Mouse (Mus musculus) embryo, embryonic 11.5 days (tissue): ENCODE results near the gene Dusp1.

Source experiments
- DNase-seq: peaks from one replicate; pipeline ENCODE4 v3.0.0-alpha.2; 2012; ENCODE audit warnings: low read depth, low spot score

Dusp1 gene

DNA sequence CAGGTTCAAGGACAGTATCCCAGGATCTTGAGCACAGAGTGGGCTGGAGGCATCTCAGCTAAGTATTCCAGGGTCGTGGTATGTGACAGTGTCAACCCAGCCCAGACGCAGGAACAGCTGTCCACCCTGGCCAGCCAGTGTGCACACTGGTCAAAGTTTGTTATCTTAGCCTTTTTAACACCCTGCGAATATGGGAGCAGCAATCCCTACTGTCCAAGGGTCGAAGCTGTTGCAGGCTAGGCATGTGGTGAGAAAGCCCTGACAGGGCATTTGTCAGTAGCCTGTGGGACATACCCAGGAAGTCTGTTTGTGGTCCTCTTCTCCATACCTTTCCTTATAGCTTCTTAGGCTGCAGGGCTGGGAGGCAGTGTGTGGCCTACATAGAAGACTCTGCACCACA, 22.1 kb upstream of the Dusp1 start:
- DNase-seq = no peak

DNA sequence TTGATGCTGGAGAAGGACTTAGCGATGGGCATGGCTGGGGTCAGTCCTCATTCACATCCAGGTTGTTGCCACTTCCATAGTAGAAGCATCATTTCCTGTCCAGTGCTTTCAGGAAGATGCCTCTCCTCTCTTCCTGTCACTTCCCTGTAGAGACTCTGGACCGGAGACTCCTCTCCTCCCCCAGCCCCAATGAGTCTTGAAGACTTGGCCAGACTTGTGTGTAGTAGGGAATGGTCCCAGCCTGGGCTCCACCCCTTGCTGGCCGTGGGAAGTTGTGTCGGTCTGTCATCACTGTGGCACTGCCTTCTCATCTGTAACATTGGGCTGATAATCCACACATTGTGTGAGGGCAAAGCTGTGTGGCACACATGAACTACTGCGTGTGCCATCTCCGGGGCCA, 21.7 kb upstream of the Dusp1 start:
- no peak for DNase-seq

DNA sequence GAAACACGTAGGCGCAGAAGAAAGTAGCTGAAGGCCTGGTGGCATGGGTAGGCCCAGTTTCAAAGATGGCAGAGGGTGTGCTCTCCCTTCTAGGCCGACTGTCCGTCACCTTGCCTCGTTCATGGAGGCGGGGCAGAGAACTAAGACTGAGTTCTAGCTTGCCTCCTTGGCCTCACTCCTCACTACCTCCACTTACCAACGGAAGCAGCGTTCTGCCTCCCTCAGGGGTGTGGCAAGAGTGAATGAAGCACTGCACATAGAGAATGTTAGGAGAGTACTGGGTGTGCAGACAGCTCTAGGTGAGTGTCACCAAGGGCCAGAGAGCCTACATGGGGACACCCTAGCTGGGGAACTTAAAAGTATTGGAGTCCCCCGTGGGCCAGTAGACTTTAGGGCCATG, 21.1 kb upstream of the Dusp1 start:
- DNase-seq = no peak

DNA sequence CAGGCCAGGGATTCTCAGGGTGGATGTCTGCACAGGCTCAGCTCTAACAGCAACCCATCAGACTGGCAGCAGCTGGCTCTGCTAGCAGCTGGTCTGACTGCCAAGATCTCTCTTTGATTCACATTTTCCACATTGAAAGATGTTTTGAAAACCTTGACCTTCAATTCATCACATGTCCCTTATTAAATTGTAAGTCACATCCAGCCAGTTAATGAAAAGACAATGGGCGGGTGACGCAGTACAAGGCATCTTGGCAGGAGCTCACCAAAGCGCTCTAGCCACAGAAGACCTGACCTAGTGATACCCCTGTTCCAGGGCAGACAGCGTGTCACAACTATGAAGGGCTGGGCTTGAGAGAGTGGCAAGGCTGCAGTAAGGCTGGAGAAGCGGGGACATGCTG, 20.4 kb upstream of the Dusp1 start:
- DNase-seq = no peak

DNA sequence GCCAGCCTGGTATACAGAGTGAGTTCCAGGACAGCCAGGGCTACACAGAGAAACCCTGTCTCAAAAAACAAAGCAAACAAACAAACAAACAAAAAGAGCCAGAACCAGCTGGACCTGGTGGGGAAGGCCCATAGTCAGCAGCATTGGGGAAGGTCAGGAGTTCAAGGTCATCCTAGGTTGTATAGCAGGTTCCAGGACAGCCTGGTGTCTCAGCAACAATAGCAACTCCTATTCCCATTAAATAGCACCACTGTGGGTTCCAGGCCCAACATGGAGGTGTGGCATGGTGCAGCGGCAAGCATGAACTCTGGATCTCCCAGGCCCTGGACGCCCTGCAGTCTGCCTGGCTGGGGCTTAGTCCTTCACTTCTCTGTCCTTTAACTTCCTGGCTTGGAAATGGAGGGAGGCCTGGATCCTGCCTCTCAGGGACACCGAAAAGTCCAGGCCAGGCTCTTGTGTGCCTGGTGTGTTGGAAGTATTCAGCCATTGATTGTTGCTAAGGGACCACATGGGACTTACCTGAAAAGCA, 19.0 kb upstream of the Dusp1 start:
- DNase-seq = no peak

DNA sequence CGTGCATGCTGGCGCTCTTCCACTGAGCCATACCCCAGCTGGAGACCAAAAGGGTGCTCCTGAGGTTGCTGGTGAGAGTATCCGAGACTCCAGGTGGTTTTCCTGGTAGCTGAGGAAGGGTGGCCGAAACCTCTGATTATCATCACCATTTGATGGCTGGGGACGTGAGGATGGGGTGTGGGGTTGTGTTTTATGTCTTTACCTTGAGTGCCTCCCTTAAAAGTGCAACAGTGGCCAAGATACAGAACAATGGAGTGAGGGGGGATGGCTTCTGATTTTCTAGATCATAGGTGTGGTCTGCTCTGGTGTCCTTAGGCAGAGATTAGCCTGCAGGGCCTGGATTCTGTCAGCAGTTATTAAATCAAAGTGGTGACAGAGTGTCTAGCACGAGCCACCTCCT, 17.5 kb upstream of the Dusp1 start:
- DNase-seq = no peak

DNA sequence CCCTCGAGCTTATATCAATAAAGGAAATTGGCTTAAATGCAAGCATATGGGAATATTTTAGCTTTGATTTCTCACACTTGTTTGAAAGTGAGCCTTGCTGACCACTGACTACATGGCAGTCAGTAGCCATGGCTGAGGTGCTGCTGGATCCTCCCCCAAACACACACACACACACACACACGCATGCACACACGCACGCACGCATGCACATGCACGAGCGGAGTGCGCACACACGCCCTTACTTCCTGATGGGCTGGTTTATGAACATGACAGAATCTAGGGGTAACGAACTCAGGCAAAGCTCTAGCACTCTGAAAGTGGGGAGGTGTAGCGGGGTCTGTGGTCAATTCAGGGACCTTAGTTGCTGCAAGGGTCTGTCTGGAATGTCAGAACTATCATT, 16.8 kb upstream of the Dusp1 start:
- DNase-seq = no peak

DNA sequence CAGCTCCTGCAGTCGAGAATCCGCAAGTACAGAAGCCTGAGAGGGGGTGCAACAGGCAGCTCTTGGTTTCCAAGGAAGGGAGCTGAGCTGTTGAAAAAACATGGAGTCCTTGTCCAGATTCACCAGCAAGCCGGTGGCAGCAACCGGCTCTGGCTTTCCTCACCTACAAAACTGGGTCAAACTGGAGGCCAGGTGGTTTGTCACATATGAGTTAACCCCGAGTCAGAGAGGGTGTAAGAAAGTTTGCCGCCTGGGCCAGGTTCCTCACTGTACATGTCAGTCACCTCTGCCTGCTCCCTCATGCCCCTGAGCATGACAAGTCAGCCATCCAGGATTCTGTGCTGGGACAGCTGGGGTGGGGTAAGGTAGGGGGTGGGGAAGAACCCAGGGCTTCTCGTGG, 16.2 kb upstream of the Dusp1 start:
- DNase-seq = no peak

DNA sequence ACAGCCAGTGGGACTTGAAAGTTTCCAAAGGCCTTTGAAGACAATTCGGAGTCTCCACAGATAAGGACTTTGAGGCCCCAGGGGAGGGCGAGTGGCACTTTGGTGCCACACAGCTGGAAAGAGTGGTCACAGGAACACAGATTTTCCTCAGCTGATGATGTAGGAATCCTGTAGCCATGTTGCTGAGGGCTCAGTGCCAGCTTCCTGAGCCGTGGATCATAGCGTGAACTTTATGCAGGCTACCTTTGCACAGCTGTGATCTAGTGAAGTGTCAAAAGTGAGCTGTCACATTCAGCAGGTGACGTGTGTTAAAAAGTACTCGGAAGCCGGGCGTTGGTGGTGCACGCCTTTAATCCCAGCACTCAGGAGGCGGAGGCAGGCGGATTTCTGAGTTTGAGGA, 15.4 kb upstream of the Dusp1 start:
- DNase-seq = no peak

DNA sequence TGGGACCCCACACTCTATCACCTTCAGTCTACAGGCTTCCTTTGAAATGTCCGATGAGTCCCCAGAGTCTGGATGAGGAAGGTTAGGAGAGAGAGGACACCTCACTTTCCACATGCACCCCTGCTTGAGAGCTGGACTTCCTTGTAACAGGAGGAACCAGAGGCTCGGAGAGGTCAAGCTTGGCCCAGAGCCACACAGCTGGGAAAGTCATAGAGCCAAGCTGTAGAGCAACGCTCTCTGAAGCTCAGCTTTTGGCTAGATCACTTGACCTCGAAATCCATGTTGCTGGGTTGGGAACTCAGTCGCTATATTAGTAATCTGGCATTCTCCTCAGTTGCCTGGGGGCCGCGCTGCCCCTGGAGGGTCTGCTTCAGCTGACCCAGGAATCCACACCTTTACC, 14.9 kb upstream of the Dusp1 start:
- DNase-seq = no peak

DNA sequence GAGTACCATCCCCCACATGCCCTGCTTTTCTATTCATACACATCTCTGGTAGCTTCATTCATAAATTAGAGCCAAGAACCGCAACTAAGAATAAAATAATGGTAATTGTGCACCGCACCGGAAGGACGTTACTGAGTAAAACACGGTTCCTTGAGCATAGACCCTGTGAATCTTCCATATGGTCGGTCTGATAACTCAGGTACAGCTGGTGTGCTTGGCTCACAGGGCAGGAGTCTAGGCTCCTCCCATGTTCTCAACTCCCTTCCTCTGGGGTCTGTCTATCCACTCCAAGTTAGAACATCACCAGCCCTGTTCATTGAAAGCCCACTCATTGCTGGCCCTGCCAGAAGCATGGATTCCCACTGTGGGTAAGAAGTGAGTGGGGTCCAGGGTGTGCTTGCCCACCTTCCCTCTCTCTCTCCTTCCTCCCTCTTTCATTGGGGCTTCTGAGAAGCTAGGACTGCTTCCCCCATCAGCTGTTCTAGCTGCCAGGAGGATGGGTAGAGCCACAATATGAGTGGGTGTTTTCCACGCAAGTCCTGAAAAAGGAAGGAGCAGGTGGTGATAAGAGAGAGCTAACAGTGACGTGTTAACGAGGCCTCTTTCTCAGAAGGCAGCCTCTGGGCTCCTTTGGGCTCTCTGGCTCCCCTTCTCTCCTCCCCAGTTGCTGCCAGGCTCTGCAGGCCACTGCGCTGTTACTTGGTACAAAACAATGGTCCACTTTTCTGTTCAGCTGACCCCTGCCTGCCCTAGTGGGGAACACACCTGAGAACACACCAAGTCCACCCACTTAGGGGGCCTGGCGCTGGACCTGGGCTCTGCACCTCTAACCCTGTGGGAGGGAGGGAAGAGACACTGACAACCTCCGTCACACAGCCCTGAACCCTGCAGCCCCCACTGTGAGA, 14.1 kb upstream of the Dusp1 start:
- DNase-seq = no peak

DNA sequence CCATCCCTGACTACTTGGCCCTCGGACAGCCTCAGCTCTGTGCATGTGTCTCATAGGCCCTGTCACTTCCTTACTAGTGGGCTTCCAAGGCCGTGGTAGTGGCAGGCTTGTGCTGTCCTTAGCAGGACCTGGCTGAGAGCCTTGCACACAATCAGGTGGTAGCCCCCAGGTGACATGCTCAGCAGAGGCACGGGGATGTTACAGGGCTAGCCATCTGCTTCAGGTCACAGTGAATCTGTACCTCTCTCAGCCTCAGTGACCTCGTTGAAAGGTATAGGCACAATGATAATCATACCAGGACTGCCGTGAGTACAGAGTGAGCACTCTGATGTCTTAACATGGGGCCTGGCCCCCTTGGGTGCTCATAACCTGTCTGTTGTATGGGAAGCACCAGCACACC, 12.8 kb upstream of the Dusp1 start:
- no peak for DNase-seq

DNA sequence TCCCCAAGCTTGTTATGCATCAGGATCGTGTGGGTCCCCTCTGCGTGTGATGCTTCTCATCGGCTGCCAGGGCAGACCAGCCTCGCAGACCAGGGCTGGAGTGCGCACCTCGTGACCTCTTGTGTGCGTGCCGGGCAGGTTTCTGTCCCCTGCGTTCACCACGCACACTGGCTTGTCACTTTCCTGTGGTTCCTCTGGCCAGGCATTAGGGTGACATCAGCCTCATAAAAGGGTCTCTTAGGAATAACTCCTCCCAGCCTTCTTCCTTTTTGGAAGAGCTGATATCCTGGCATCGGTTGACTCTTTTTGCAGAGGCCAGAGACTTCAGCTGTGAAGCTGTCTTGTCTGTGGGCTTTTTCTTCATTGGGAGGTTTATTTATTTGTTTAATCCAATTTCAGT, 12.2 kb upstream of the Dusp1 start:
- no peak for DNase-seq

DNA sequence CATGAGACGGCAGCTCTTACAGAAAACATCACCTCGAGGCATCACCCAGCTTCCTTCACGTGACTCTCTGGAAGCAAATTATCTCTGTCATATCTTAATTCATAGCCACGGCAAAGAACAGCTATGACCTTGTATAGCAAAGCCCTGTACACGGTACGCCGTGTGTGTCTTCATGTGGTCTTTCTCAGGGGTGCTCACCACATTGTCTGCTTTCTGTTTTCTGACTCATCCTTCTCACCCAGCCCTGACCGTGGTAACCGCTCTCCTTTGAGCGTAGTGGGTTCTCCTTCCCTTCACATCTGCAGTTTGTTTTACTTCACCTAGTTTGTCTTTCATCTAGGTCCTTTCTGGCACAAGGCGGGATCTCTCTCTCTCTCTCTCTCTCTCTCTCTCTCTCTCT, 10.3 kb upstream of the Dusp1 start:
- DNase-seq = no peak

DNA sequence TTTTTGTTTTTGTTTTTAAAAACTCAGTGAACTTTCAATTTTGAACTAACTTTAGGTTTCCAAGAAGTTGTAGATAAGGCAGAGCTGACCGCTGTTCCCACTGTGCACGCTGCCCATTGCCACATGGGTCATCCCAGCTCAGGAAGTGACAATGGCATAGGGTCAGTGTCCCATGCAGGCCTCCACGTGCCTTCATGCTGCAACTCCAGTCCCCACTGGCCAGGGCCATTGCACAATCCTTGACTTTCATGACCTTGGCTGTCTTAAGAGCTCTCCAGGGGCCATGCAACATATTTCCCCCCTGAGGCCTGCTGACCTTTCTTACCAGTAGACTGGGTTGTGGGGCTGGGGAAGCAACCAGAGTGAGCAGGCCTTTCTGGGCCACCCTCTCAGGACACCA, 9.4 kb upstream of the Dusp1 start:
- no peak for DNase-seq

DNA sequence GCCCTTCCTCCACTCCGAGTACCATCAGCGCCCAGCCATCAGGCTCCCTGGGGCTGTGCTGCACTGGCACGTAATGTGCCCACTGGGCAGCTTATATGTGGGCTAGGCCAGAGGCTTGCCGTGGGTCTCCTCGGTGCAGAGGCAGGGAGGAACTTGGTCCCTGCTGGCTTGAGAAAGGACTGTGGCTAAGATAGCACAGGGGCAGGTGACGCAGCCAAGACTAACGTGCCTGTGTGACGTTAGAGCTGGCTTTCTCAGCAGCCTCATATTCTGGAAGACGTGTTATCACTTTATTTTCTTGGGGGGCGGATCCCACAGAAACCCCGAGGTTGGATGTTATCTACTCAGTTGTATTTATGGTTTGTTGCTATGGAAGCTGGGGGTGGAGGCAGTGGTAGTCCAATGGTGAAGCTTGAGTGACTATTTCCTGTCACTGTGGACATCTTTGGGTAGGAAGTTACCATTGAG, 8.8 kb upstream of the Dusp1 start:
- DNase-seq = no peak

DNA sequence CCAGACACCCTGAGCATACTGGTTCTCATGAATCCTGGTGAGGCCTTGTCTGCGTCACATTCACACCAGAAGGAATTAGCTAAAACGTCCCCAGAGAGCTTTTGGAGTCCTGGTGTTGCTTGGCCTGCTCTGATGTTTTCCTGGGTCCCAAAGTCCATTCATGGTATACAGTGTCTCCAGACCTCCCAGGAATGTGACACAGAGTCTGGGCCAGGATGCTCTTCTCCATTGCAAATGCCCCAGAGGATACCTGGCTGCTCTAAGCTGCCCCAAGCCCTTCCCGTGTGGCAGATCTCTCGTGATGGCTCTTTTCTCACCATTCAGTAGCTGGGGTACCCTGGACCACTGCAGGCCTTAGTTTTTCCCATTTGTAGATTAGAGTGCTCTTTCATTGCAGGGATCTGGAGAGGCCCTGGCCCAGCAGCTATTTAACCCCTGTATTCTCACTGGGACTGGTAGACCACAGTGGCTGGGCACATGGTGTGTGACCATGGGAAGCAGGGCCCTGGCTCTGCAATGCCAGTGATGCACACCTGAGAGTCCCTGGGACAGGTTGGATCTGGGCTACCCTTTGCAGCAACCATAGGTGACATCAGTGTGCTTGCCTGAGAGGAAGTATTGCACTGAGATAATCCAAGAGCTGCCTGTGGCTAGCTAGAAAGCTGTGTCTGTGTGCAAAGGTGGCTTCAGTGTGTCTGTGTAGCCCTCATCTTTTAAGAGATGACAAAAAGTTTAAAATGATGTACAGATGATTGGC, 7.8 kb upstream of the Dusp1 start:
- DNase-seq = no peak

DNA sequence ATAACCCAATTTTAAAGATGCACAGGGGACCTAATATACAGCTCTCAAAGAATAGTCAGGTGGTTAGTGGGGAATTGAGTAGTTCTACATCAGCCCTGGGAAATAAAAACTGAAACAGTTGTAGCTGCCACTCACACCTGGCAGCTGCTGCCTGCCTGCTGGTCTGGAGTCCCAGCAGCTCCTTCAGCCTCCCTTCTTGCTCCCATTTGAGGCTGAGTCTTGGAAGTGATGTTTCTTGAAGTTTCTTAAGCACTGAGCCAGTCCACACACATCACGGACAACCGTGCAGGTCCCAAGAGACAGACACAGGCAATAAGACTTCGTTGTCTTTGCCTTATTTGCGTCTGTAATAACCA, 5.9 kb upstream of the Dusp1 start:
- no peak for DNase-seq

DNA sequence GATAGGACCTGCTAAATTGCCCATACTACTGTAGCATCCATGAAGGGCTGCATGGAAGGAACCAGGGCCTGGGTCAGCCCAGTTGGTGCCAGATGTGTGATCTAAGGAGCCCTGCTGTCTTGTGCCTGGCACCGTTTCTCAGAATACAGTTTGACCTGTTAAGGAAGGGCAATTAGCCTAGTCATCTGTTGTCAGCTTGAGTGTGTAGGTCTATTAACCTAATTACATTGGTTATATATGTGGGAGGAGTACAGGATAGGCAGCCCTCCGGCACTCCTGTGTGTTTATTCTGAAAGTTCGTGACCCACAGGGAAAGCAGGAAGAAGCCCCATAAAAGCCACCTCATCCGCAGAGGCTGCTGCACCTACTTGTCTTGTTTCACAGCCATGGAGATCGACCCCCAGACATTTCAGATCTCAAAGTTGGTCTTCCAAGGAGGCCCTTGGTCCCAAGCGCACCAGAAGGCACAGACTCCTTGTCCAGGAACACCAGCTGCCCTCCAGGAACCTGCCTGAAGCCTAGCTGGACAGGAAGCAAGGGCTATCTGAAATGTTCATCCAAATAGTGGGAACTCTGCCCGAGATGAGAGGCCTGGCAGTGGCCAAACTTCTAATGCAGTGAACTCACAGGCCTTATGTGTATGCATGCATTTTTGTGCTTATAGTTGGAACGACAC, 5.4 kb upstream of the Dusp1 start:
- DNase-seq = no peak

DNA sequence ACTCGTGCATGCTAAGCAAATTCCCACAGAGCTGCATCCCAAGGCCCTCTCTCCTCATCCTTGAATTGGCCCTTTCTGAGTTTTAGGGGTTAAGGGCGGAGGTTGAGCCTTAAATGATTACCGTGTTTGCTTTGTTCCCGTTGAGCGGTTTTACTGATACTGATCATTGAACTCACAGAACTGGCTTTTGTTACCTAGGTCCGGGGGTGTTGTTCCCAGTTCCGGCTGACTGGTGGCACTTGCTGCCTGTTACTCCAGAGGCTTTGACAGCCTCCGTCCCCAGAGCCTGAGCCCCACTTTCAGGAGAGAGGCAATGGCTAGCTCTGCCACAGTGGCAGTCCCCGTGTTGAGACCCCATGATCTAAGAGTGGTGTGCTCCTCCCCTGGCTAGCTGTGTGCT, 2.5 kb upstream of the Dusp1 start:
- DNase-seq = no peak

DNA sequence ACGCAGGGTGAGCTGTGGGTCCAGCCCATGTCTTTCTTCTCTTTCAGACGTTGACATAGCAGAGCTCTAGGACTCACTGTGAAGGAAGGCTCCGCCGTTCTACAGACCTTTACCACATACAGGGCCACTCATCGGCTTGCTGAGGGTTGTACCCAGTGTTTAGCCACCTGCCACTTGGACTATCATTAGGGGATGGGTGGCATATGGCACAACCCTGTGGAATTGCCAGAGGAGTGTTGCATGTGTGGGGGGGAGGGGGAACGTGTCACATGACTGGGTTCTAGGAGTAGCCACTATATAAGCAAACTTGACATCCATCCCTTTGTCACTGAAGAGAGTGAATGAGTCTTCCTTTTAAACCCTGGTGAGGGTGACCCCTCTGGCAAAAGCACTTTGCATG, 1.5 kb upstream of the Dusp1 start:
- no peak for DNase-seq

DNA sequence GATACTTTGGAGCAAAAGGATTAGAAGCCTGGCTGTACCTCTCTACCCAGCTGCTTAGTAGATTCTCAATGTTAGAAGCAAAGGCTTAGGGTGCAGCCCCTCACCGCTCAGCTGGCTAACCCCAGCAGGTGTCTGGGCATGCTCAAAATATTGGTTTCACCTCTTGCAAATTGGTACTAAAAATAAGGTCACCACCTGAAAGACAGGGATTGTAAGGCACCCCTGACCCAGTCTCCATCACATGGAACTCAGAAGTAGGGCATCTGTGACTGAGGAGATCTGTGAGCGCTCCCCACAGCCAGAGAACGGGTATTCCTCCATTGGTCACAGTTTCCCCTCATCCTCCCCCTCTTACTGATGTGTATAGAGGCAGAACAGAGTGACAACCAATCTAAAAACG, 364 bp upstream of the Dusp1 start:
- no peak for DNase-seq
